Mouse (Mus musculus): ENCODE measurements at regions not wholly inside any gene's neighbourhood (a gene's known extent, or its start where the extent isn't known, plus 50 kb on each side); places are given as distances from the start of the nearest gene placed in this dataset.

GRCm38 (mm10) chr5:105993066-105993760 is 116.8 kb downstream of the Zfp326 start:
- TF ChIP-seq CTCF (IDR thresholded peaks at IDR 0.05; ENCODE audit: extremely low read depth, insufficient read depth, insufficient read length, insufficient replicate concordance) (no peak), POLR2A (IDR thresholded peaks at IDR 0.05; ENCODE audit: low read depth, low read length) (no peak)

Measured in spleen, adult 2 months (tissue).